Mouse (Mus musculus) liver, postnatal 0 days (tissue): ENCODE data around the gene Akr1d1. TPM values are rescaled to one million over a fixed set of nuclear protein-coding genes. Genes with fewer than 3 reads are reported as not detected.

Experiments
- ATAC-seq: fragments of 200-750 bp; cut with Nextera tagmentation; 2 replicates; pipeline ENCODE4 v1.8.0; 2017; ENCODE audit warnings: mild to moderate bottlenecking, moderate library complexity
- DNase-seq: peaks from one replicate; pipeline ENCODE4 v3.0.0-alpha.2; 2016
- H3K27ac ChIP-seq: fragments of 300-500 bp; sonication (generic); 2 replicates; pipeline ENCODE4 v1.5.1; 2014; ENCODE audit warnings: antibody characterized with exemption, moderate library complexity, mild to moderate bottlenecking, low read depth
- H3K27me3 ChIP-seq: fragments of 300-500 bp; sonication (generic); 2 replicates; pipeline ENCODE4 v1.6.1; 2014; ENCODE audit warnings: low read length, control low read depth, mixed read lengths; ENCODE audit not compliant: insufficient read depth
- H3K36me3 ChIP-seq: fragments of 300-500 bp; sonication (generic); replicated peaks from 2 replicates; pipeline ENCODE4 v1.6.1; 2014; ENCODE audit warnings: mild to moderate bottlenecking, control low read depth, low read length, moderate library complexity, mixed read lengths; ENCODE audit not compliant: insufficient read depth
- H3K4me1 ChIP-seq: fragments of 300-500 bp; sonication (generic); 2 replicates; pipeline ENCODE4 v1.6.1; 2014; ENCODE audit warnings: antibody characterized with exemption, mild to moderate bottlenecking, control low read depth; ENCODE audit not compliant: insufficient read depth
- H3K4me2 ChIP-seq: fragments of 300-500 bp; sonication (generic); 2 replicates; pipeline ENCODE4 v1.6.1; 2014; ENCODE audit warnings: low read depth, mild to moderate bottlenecking, low read length, moderate library complexity, mixed read lengths
- H3K4me3 ChIP-seq: fragments of 300-500 bp; sonication (generic); 2 replicates; pipeline ENCODE4 v1.5.1; 2014; ENCODE audit warnings: low read depth, low read length
- H3K9ac ChIP-seq: fragments of 300-500 bp; sonication (generic); replicated peaks from 2 replicates; pipeline ENCODE4 v1.6.1; 2014; ENCODE audit warnings: mild to moderate bottlenecking, moderate library complexity
- H3K9me3 ChIP-seq: fragments of 300-500 bp; sonication (generic); 2 replicates; pipeline ENCODE4 v1.6.1; 2016; ENCODE audit warnings: mild to moderate bottlenecking, control low read depth, low read length, mixed read lengths
- CTCF ChIP-seq: sonication (generic); IDR thresholded peaks from 2 replicates; pipeline ENCODE4 v1.5.1; 2016; ENCODE audit warnings: antibody characterized with exemption, low read depth
- EP300 ChIP-seq: IDR thresholded peaks from 2 replicates; pipeline ENCODE4 v1.6.1; 2016; ENCODE audit warnings: antibody characterized with exemption, low read depth, mild to moderate bottlenecking
- WGBS: fragments of 180-500 bp; shearing (Covaris S2); extraction: QIAGEN DNeasy Blood & Tissue Kit; methylation state at CpG from one replicate; pipeline ENCODE4 v1.1.7; 2014; ENCODE audit not compliant: insufficient replicate concordance; 5-methylcytosine and 5-hydroxymethylcytosine counted together
- polyA plus RNA-seq: library from polyadenylated mRNA; unstranded; fragments of >200 nt; fragmentation: Nextera tagmentation; extraction: Ambion mirVana; gene quantifications from 2 replicates; pipeline ENCODE4 v1.2.1, GENCODE M21; 2015

Gene Akr1d1
- polyA plus RNA-seq, result 74.3 and 79.1 TPM in 2 replicates

DNA sequence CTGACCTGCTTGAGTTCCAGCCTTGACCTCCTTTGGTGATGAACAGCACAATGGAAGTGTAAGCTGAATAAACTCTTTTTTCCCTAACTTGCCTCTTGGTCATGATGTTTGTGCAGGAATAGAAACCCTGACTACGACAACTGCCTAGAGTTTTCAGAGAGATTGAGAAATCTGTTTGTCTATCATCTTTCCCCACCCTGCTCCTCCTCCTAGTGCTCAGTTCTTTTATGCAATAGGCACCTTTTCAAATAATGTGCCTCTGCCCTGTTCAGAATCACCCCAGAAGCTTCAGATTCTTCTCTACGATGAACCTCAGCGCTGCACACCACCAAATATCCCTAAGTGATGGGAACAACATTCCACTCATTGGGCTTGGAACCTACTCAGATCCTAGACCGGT is at the start of gene Akr1d1:
Gene Akr1d1, plus strand, starts transcription at position 234 of the 400 bp plus-strand sequence.
- Histone ChIP-seq H3K27me3 (no peaks in the 10 kb centered on the region), H3K36me3 (no peaks in the 10 kb centered on the region), H3K4me3 (peak within 1 kb of the TSS; percentile 43), H3K4me2 (peak within 1 kb of the TSS; percentile 59), H3K27ac (peak within 1 kb of the TSS; percentile 26), H3K9ac (peak within 1 kb of the TSS; percentile 50), H3K4me1 (no peaks in the 10 kb centered on the region), H3K9me3 (no peaks in the 10 kb centered on the region)
- WGBS, result 68% methylated on average over 4 of the region's 4 CpGs
- ATAC-seq, result peak; percentile 82
- DNase-seq, result no peak
- TF ChIP-seq CTCF, result no peak
- TF ChIP-seq EP300, result no peak

DNA sequence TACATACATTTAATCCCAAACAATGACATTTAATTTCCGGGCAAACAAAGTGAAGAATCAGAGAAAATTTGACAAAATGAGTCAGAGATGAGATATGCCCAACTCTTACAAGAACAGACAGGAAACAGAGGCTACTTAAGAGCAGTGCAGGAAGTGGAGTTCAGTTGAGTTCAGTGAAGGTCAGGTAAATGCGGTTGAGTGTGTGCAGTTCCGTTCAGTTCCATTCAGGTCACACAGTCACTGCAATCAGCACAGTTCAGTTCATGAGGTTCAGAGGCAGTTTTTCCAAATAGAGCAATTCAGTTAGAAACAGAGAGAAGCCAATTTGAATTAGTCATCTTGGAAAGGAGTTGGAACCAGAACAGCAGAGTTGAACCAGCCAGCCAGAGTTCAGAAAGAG is 48.8 kb upstream of the Akr1d1 start:
- WGBS, result 72% methylated on average over 3 of the region's 3 CpGs

DNA sequence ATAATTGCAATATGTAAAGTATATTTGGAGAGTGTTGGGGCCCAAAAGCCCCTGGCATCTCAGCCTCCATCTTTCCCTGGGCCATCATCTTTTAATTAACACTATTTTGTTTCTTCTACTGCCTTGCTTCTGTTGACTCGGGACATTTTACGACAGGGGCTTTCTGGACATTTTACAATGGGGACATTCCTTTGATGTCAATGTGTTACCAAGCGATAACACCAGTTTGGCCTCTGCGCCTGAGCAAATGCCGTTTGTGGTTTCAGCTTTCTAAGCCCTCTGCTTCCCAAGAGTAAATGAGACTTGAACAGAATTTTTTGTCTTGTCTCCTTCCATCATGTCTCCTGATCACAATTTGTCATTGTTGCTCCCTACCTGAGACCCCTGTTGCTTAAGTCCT is 46.7 kb upstream of the Akr1d1 start:
- WGBS, result 50% methylated on average over 5 of the region's 5 CpGs
- no peak overlapping the region for H3K9ac ChIP-seq
- ATAC-seq, result no peak
- H3K9me3 ChIP-seq, result no peaks in the 10 kb centered on the region
- no peaks in the 10 kb centered on the region for H3K27me3 ChIP-seq
- no peak for DNase-seq
- H3K4me2 ChIP-seq, result no peak overlapping the region
- H3K27ac ChIP-seq, result no peak overlapping the region
- TF ChIP-seq EP300, result 0 out of 2 replicates have a peak, but pooled peaks have one; percentile 22
- no peak for TF ChIP-seq CTCF
- no peaks in the 10 kb centered on the region for H3K36me3 ChIP-seq
- H3K4me1 ChIP-seq, result 0 out of 2 replicates have a peak, but pooled peaks cover 3% of the 10 kb centered on the region
- no peak overlapping the region for H3K4me3 ChIP-seq

More for the DNA sequence above, 48.8 kb upstream of the Akr1d1 start:
- Histone ChIP-seq H3K27me3 (no peaks in the 10 kb centered on the region), H3K9me3 (no peaks in the 10 kb centered on the region), H3K9ac (no peak overlapping the region), H3K36me3 (no peaks in the 10 kb centered on the region), H3K4me3 (no peak overlapping the region), H3K4me2 (no peak overlapping the region), H3K27ac (no peak overlapping the region), H3K4me1 (0 out of 2 replicates have a peak, but pooled peaks cover 3% of the 10 kb centered on the region)
- ATAC-seq, result no peak
- no peak for TF ChIP-seq CTCF
- no peak for TF ChIP-seq EP300
- no peak for DNase-seq

DNA sequence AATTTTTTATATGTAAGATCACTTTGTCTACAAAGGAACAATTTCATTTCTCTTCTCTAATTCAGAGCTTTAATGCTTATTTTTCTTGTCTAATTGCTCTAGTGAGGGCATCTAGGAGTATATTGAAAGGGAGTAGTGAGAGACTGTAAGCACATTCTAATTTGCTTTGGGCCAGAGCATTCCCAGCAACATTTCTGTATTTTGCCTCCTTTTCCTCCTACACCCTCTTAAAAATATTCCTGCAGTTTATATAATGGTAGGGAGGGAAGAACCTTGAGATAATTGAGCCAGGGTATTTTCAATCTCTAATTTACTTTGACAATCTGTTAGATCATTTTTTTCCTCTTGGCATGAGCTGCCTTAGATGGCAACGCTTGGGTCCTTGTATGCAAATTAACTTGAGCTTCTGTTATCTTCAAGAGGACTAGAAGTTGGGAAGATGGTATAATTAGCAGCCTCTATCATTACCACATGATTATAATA is 45.3 kb upstream of the Akr1d1 start:
- TF ChIP-seq EP300 (no peak), CTCF (no peak)
- no peak overlapping the region for H3K27ac ChIP-seq
- no peak overlapping the region for H3K9ac ChIP-seq
- WGBS, result 44% methylated on average over 1 of the region's 1 CpGs
- H3K9me3 ChIP-seq, result no peaks in the 10 kb centered on the region
- H3K4me2 ChIP-seq, result no peak overlapping the region
- 0 out of 2 replicates have a peak, but pooled peaks cover 1% of the 10 kb centered on the region for H3K4me1 ChIP-seq
- H3K36me3 ChIP-seq, result no peaks in the 10 kb centered on the region
- no peak overlapping the region for H3K4me3 ChIP-seq
- DNase-seq, result no peak
- no peaks in the 10 kb centered on the region for H3K27me3 ChIP-seq
- no peak for ATAC-seq

DNA sequence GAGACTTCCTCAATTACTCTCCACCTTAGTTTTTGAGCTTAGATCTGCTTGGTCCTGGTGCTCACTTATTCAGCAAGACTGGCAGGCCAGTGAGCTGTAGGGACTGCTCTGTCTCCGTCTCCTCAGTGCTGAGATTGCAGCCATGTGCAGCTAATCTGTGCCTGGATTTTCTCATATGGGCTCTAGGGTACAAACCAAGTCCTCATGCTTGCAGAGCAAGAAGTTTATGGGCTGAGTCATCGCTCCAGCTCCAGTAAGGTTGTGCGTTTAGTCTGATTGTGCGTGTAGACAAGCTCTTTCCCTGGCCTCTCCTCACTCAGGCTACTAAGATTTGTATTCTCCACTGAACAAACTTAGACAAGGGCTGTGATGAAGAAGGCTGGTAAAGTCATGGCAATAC is 43.5 kb upstream of the Akr1d1 start:
- Histone ChIP-seq H3K4me1 (no peaks in the 10 kb centered on the region), H3K27me3 (no peaks in the 10 kb centered on the region), H3K36me3 (no peaks in the 10 kb centered on the region), H3K9me3 (no peaks in the 10 kb centered on the region), H3K4me3 (no peak overlapping the region), H3K27ac (no peak overlapping the region), H3K4me2 (no peak overlapping the region), H3K9ac (no peak overlapping the region)
- TF ChIP-seq EP300, result no peak
- DNase-seq (no peak), ATAC-seq (no peak)
- 69% methylated on average over 4 of the region's 4 CpGs for WGBS

DNA sequence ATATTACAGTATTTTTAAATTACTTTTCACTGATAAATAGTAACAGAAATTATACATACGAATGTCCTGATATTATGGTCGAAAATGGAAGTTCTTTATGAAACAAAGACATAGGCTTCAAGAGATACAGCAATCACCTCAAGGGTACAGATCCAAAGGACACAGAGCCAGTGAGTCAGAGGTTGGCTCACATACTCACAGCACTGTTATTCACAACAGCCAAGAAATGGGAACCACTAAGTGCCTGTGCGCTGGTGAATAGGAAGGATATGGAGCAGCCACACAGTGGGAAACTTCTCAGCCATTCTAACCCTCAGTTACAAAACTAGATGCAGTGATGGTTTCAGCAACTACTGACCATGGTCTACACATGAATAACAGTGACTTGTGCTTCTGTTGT is 37.7 kb upstream of the Akr1d1 start:
- Histone ChIP-seq H3K4me3 (no peak overlapping the region), H3K4me1 (no peaks in the 10 kb centered on the region), H3K27me3 (no peaks in the 10 kb centered on the region), H3K4me2 (no peak overlapping the region), H3K9ac (no peak overlapping the region), H3K36me3 (no peaks in the 10 kb centered on the region), H3K27ac (no peak overlapping the region), H3K9me3 (no peaks in the 10 kb centered on the region)
- TF ChIP-seq CTCF (no peak), EP300 (no peak)
- DNase-seq (no peak), ATAC-seq (no peak)
- 70% methylated on average over 3 of the region's 3 CpGs for WGBS

DNA sequence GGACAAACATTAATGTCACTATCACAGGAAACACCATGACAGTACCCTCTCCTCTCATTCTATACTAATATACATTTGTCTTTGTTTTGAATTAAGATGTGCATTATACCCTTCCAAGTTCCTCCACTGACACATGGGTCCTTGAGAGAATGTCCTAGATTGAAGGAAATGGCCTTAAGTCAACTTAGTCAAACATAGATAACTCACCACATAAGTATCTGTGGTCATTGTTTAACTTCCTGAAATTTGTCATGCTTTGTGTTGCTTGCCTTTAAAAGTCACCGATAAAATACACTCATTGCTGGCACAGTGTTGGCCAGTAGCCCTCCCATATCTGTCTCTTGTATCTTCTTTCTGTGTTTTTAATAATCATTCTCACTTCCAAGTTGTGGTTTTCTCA is 35.0 kb upstream of the Akr1d1 start:
- ATAC-seq (no peak), DNase-seq (no peak)
- Histone ChIP-seq H3K9me3 (no peaks in the 10 kb centered on the region), H3K4me1 (no peaks in the 10 kb centered on the region), H3K4me3 (no peak overlapping the region), H3K9ac (no peak overlapping the region), H3K27me3 (no peaks in the 10 kb centered on the region), H3K36me3 (no peaks in the 10 kb centered on the region), H3K4me2 (no peak overlapping the region), H3K27ac (no peak overlapping the region)
- TF ChIP-seq CTCF (no peak), EP300 (no peak)
- 9% methylated on average over 1 of the region's 1 CpGs for WGBS
